In genomic region chr7:6781541-6781940, GRCm38 (mm10) we compare ENCODE assay signal across 8 mouse cellular contexts. TPM values are rescaled to one million over a fixed set of nuclear protein-coding genes. Genes with fewer than 3 reads are reported as not detected.
DNase-seq lines count a peak whose midpoint lies in the region; ATAC-seq lines count a peak whose summit lies in the region.

No protein-coding gene starts in this region.

- no peak for ATAC-seq in forebrain, embryonic 16.5 days
- no peak for ATAC-seq in liver, embryonic 12.5 days
- ATAC-seq in hindbrain, embryonic 15.5 days (ENCODE audit: low FRiP score, low read depth): peak; percentile 42; the same call in 1 of the 2 replicates
- no peak for ATAC-seq in neural tube, embryonic 15.5 days (ENCODE audit: low FRiP score)

- peak overlapping the region; percentile 48 for H3K27ac ChIP-seq in forebrain, embryonic 10.5 days
- H3K27ac ChIP-seq in forebrain, embryonic 16.5 days (ENCODE audit: low read length): no peak overlapping the region
- no peak overlapping the region for H3K27ac ChIP-seq in liver, embryonic 12.5 days
- peak overlapping the region; percentile 51 for H3K27ac ChIP-seq in hindbrain, embryonic 15.5 days (replicated peaks)
- peak overlapping the region; percentile 1 for H3K27ac ChIP-seq in neural tube, embryonic 15.5 days (replicated peaks)

- no peak overlapping the region for H3K9ac ChIP-seq in forebrain, embryonic 16.5 days (replicated peaks; ENCODE audit: low read depth, low read length)
- H3K9ac ChIP-seq in liver, embryonic 12.5 days: no peak overlapping the region
- H3K9ac ChIP-seq in hindbrain, embryonic 15.5 days: no peak overlapping the region
- H3K9ac ChIP-seq in neural tube, embryonic 15.5 days (replicated peaks): no peak overlapping the region

- peaks cover 58% of the 10 kb centered on the region for H3K4me1 ChIP-seq in forebrain, embryonic 10.5 days
- H3K4me1 ChIP-seq in forebrain, embryonic 16.5 days (replicated peaks; ENCODE audit: control insufficient read depth, insufficient read depth, low read length): peaks cover 21% of the 10 kb centered on the region
- H3K4me1 ChIP-seq in liver, embryonic 12.5 days: 0 out of 2 replicates have a peak, but pooled peaks cover 7% of the 10 kb centered on the region
- H3K4me1 ChIP-seq in hindbrain, embryonic 15.5 days (replicated peaks): peaks cover 22% of the 10 kb centered on the region
- peaks cover 26% of the 10 kb centered on the region for H3K4me1 ChIP-seq in neural tube, embryonic 15.5 days

- no peak overlapping the region for H3K4me3 ChIP-seq in forebrain, embryonic 10.5 days
- no peak overlapping the region for H3K4me3 ChIP-seq in forebrain, embryonic 16.5 days (replicated peaks; ENCODE audit: low read length)
- no peak overlapping the region for H3K4me3 ChIP-seq in liver, embryonic 12.5 days
- H3K4me3 ChIP-seq in hindbrain, embryonic 15.5 days: no peak overlapping the region
- H3K4me3 ChIP-seq in neural tube, embryonic 15.5 days (replicated peaks): no peak overlapping the region

- no peaks in the 10 kb centered on the region for H3K9me3 ChIP-seq in forebrain, embryonic 10.5 days
- no peaks in the 10 kb centered on the region for H3K9me3 ChIP-seq in forebrain, embryonic 16.5 days (ENCODE audit: control insufficient read depth, low read length)
- H3K9me3 ChIP-seq in liver, embryonic 12.5 days (replicated peaks): no peaks in the 10 kb centered on the region
- no peaks in the 10 kb centered on the region for H3K9me3 ChIP-seq in hindbrain, embryonic 15.5 days
- no peaks in the 10 kb centered on the region for H3K9me3 ChIP-seq in neural tube, embryonic 15.5 days (replicated peaks)

- H3K4me2 ChIP-seq in forebrain, embryonic 16.5 days (ENCODE audit: low read length): no peak overlapping the region
- H3K4me2 ChIP-seq in liver, embryonic 12.5 days: no peak overlapping the region
- H3K4me2 ChIP-seq in hindbrain, embryonic 15.5 days: no peak overlapping the region
- no peak overlapping the region for H3K4me2 ChIP-seq in neural tube, embryonic 15.5 days

- H3K27me3 ChIP-seq in forebrain, embryonic 10.5 days (ENCODE audit: poor library complexity, severe bottlenecking): peaks cover 56% of the 10 kb centered on the region
- H3K27me3 ChIP-seq in forebrain, embryonic 16.5 days (replicated peaks; ENCODE audit: control insufficient read depth, insufficient read depth, low read length): no peaks in the 10 kb centered on the region
- H3K27me3 ChIP-seq in liver, embryonic 12.5 days (replicated peaks): no peaks in the 10 kb centered on the region
- no peaks in the 10 kb centered on the region for H3K27me3 ChIP-seq in hindbrain, embryonic 15.5 days
- H3K27me3 ChIP-seq in neural tube, embryonic 15.5 days (replicated peaks): no peaks in the 10 kb centered on the region

- DNase-seq in forebrain, embryonic 10.5 days (ENCODE audit: extremely low spot score, low spot score): peak; percentile 39
- DNase-seq in liver: peak; percentile 39
- DNase-seq in adrenal gland, postnatal 10 days: no peak
- DNase-seq in cerebellum, postnatal 14 days: no peak

- H3K36me3 ChIP-seq in forebrain, embryonic 10.5 days (replicated peaks): no peaks in the 10 kb centered on the region
- H3K36me3 ChIP-seq in forebrain, embryonic 16.5 days (ENCODE audit: control insufficient read depth, insufficient read depth): no peaks in the 10 kb centered on the region
- no peaks in the 10 kb centered on the region for H3K36me3 ChIP-seq in liver, embryonic 12.5 days
- no peaks in the 10 kb centered on the region for H3K36me3 ChIP-seq in hindbrain, embryonic 15.5 days
- H3K36me3 ChIP-seq in neural tube, embryonic 15.5 days: no peaks in the 10 kb centered on the region

- 45% methylated on average over 11 of the region's 11 CpGs for WGBS in forebrain, embryonic 10.5 days
- WGBS in forebrain, embryonic 16.5 days: 7% methylated on average over 11 of the region's 11 CpGs
- WGBS in liver, embryonic 12.5 days (ENCODE audit: insufficient replicate concordance): 56% methylated on average over 11 of the region's 11 CpGs
- 41% methylated on average over 11 of the region's 11 CpGs for WGBS in hindbrain, embryonic 15.5 days
- WGBS in neural tube, embryonic 15.5 days: 41% methylated on average over 11 of the region's 11 CpGs

RNA-seq across cellular contexts. Expression of gene Usp29, which starts 51.2 kb away (rescaled TPM):
- 7.4 and 7.9 TPM in 2 replicates for polyA plus RNA-seq in forebrain, embryonic 10.5 days (2016; fragmentation: Nextera tagmentation; extraction: Ambion mirVana)
- 19.0 and 32.0 TPM in 2 replicates for polyA plus RNA-seq in forebrain, embryonic 16.5 days (2015; fragmentation: Nextera tagmentation; extraction: Ambion mirVana)
- 2.7 and 3.7 TPM in 2 replicates for polyA plus RNA-seq in liver, embryonic 12.5 days (2016; fragmentation: Nextera tagmentation; extraction: Ambion mirVana)
- polyA plus RNA-seq in hindbrain, embryonic 15.5 days (2015; fragmentation: Nextera tagmentation; extraction: Ambion mirVana): 28.3 and 30.2 TPM in 2 replicates
- polyA plus RNA-seq in neural tube, embryonic 15.5 days (2015; fragmentation: Nextera tagmentation; extraction: Ambion mirVana): 25.6 and 32.1 TPM in 2 replicates
- total RNA-seq in adrenal gland, postnatal 10 days (2021): 1 to 10 TPM; 2.8 to 4.0 TPM

RNA-seq across cellular contexts. Expression of gene Peg3, which starts 51.3 kb away (rescaled TPM):
- 89.4 and 101 TPM in 2 replicates for polyA plus RNA-seq in forebrain, embryonic 10.5 days (2016; fragmentation: Nextera tagmentation; extraction: Ambion mirVana)
- polyA plus RNA-seq in forebrain, embryonic 16.5 days (2015; fragmentation: Nextera tagmentation; extraction: Ambion mirVana): 56.9 and 66.5 TPM in 2 replicates
- polyA plus RNA-seq in liver, embryonic 12.5 days (2016; fragmentation: Nextera tagmentation; extraction: Ambion mirVana): 75.1 and 81.6 TPM in 2 replicates
- polyA plus RNA-seq in hindbrain, embryonic 15.5 days (2015; fragmentation: Nextera tagmentation; extraction: Ambion mirVana): 90.4 and 93.6 TPM in 2 replicates
- 103 and 104 TPM in 2 replicates for polyA plus RNA-seq in neural tube, embryonic 15.5 days (2015; fragmentation: Nextera tagmentation; extraction: Ambion mirVana)
- 100 to 1,000 TPM in 1 of 2 experiments, 10 to 100 TPM in 1; 97.3 to 102 TPM for total RNA-seq in adrenal gland, postnatal 10 days (2021)

Comparison
In these comparisons a context has a peak if more than half of its experiments do, and no peak if none do; other contexts are left out.
1. H3K27ac ChIP-seq: peak in forebrain, embryonic 10.5 days (single experiment), hindbrain, embryonic 15.5 days (single experiment) and neural tube, embryonic 15.5 days (single experiment); none in forebrain, embryonic 16.5 days (single experiment) and liver, embryonic 12.5 days (single experiment).
2. DNase-seq: peak in forebrain, embryonic 10.5 days (single experiment) and liver (single experiment); none in adrenal gland, postnatal 10 days (single experiment) and cerebellum, postnatal 14 days (0 of 2).